Mouse (Mus musculus): ENCODE results near the gene Slc35e3. TPM values are rescaled to one million over a fixed set of nuclear protein-coding genes. Genes with fewer than 3 reads are reported as not detected.
"Not testable (repeated sequence)": the region's sequence is repeated elsewhere in the genome, so short reads cannot be mapped to it uniquely, and the experiment has no call there.

The Slc35e3 gene
- total RNA-seq, 2 experiments from 2014 or later, result 30.9 to 31.6 TPM

- DNase-seq (ENCODE audit: extremely low spot score in 1 of 2, low spot score in 2 of 2), result no peak
- intact Hi-C loops (cut with DNase I), result no loop called here
Measured at GRCm38 (mm10) chr10:117709326-117709830, 36.8 kb downstream of the Slc35e3 start.

- no peak for DNase-seq (ENCODE audit: extremely low spot score in 1 of 2, low spot score in 2 of 2)
- intact Hi-C loops (cut with DNase I), result no loop called here
Measured at GRCm38 (mm10) chr10:117708856-117709255, 37.3 kb downstream of the Slc35e3 start.

- intact Hi-C loops (cut with DNase I), result no loop called here
- no peak for DNase-seq (ENCODE audit: extremely low spot score in 1 of 2, low spot score in 2 of 2)
Measured at GRCm38 (mm10) chr10:117708376-117708775, 37.8 kb downstream of the Slc35e3 start.

GRCm38 (mm10) chr10:117707114-117707838 lies 38.9 kb downstream of the Slc35e3 start:
- intact Hi-C loops (cut with DNase I), result no loop called here
- no peak for DNase-seq (ENCODE audit: extremely low spot score in 1 of 2, low spot score in 2 of 2)

GRCm38 (mm10) chr10:117706440-117706839 lies 39.7 kb downstream of the Slc35e3 start:
- intact Hi-C loops (cut with DNase I), result no loop called here
- no peak for DNase-seq (ENCODE audit: extremely low spot score in 1 of 2, low spot score in 2 of 2)

GRCm38 (mm10) chr10:117705806-117706205 lies 40.4 kb downstream of the Slc35e3 start:
- intact Hi-C loops (cut with DNase I), result no loop called here

GRCm38 (mm10) chr10:117704964-117705335 lies 41.2 kb downstream of the Slc35e3 start:
- no peak for DNase-seq (ENCODE audit: extremely low spot score in 1 of 2, low spot score in 2 of 2)
- intact Hi-C loops (cut with DNase I), result no loop called here

More at GRCm38 (mm10) chr10:117705806-117706205, 40.4 kb downstream of the Slc35e3 start:
- no peak for DNase-seq (ENCODE audit: extremely low spot score in 1 of 2, low spot score in 2 of 2)

- intact Hi-C loops (cut with DNase I); DNase-seq (ENCODE audit: extremely low spot score in 1 of 2, low spot score in 2 of 2): not testable (repeated sequence)
Measured at GRCm38 (mm10) chr10:117704314-117704963, 41.7 kb downstream of the Slc35e3 start.

GRCm38 (mm10) chr10:117703506-117703905 lies 42.7 kb downstream of the Slc35e3 start:
- intact Hi-C loops (cut with DNase I), result no loop called here
- no peak for DNase-seq (ENCODE audit: extremely low spot score in 1 of 2, low spot score in 2 of 2)

- intact Hi-C loops (cut with DNase I), result no loop called here
- DNase-seq (ENCODE audit: extremely low spot score in 1 of 2, low spot score in 2 of 2), result no peak
Measured at GRCm38 (mm10) chr10:117702024-117702833, 43.9 kb downstream of the Slc35e3 start.

- DNase-seq (ENCODE audit: extremely low spot score in 1 of 2, low spot score in 2 of 2), result no peak
- intact Hi-C loops (cut with DNase I), result no loop called here
Measured at GRCm38 (mm10) chr10:117701034-117701829, 44.9 kb downstream of the Slc35e3 start.

GRCm38 (mm10) chr10:117700450-117700849 lies 45.7 kb downstream of the Slc35e3 start:
- no peak for DNase-seq (ENCODE audit: extremely low spot score in 1 of 2, low spot score in 2 of 2)
- intact Hi-C loops (cut with DNase I), result no loop called here

GRCm38 (mm10) chr10:117699914-117700313 lies 46.3 kb downstream of the Slc35e3 start:
- intact Hi-C loops (cut with DNase I), result no loop called here
- DNase-seq (ENCODE audit: extremely low spot score in 1 of 2, low spot score in 2 of 2), result no peak

GRCm38 (mm10) chr10:117698313-117699138 lies 47.6 kb downstream of the Slc35e3 start:
- no peak for DNase-seq (ENCODE audit: extremely low spot score in 1 of 2, low spot score in 2 of 2)
- intact Hi-C loops (cut with DNase I), result no loop called here

- intact Hi-C loops (cut with DNase I), result no loop called here
Measured at GRCm38 (mm10) chr10:117697561-117698115, 48.5 kb downstream of the Slc35e3 start.

GRCm38 (mm10) chr10:117696827-117697560 lies 49.2 kb downstream of the Slc35e3 start:
- intact Hi-C loops (cut with DNase I), result no loop called here
- DNase-seq (ENCODE audit: extremely low spot score in 1 of 2, low spot score in 2 of 2), result no peak

More at GRCm38 (mm10) chr10:117697561-117698115, 48.5 kb downstream of the Slc35e3 start:
- no peak for DNase-seq (ENCODE audit: extremely low spot score in 1 of 2, low spot score in 2 of 2)

Measured in left cerebral cortex, postnatal 10 days (tissue).